Mouse (Mus musculus) MEL (cell line): ENCODE data around the gene Naa10. TPM values are rescaled to one million over a fixed set of nuclear protein-coding genes. Genes with fewer than 3 reads are reported as not detected.

Source experiments
- DNase-seq: peaks from one replicate; pipeline ENCODE4 v3.0.0; 2011; ENCODE audit warnings: low read depth, low spot score
- H3K27ac ChIP-seq: 2 replicates; pipeline ENCODE4 v1.5.1; 2012; ENCODE audit warnings: low read depth, mild to moderate bottlenecking, control low read depth, low read length, moderate library complexity; ENCODE audit not compliant: control insufficient read depth
- H3K27me3 ChIP-seq, 2 experiments: fragments of 150-350 bp in 1 of 2; sonication (generic) in 1 of 2; 2 replicates each; pipeline ENCODE4 v1.6.1; 2012; ENCODE audit warnings: low read length in 2 of 2, mild to moderate bottlenecking in 2 of 2, improper control_type of control experiment in 1 of 2, moderate library complexity in 1 of 2; ENCODE audit not compliant: insufficient read depth in 2 of 2, control insufficient read depth in 1 of 2
- H3K36me3 ChIP-seq, 2 experiments: 2 replicates each; pipeline ENCODE4 v1.6.1; 2012 to 2014; ENCODE audit warnings: low read length in 2 of 2, improper control_type of control experiment in 1 of 2, inconsistent platforms in 1 of 2, mild to moderate bottlenecking in 1 of 2; ENCODE audit not compliant: insufficient read depth in 2 of 2, control insufficient read depth in 1 of 2
- H3K4me1 ChIP-seq, 2 experiments: fragments of 150-350 bp in 1 of 2; sonication (generic) in 1 of 2; 2 replicates each; pipeline ENCODE4 v1.6.1; 2012; ENCODE audit warnings: low read length in 2 of 2, improper control_type of control experiment in 1 of 2, mild to moderate bottlenecking in 1 of 2; ENCODE audit not compliant: insufficient read depth in 2 of 2, control insufficient read depth in 1 of 2
- H3K4me3 ChIP-seq, 2 experiments: fragments of 150-350 bp in 1 of 2; sonication (generic) in 1 of 2; 2 replicates each; pipeline ENCODE4 v1.5.1; 2012; ENCODE audit warnings: low read depth in 2 of 2, low read length in 2 of 2, mild to moderate bottlenecking in 2 of 2, moderate library complexity in 2 of 2, control low read depth in 1 of 2, improper control_type of control experiment in 1 of 2; ENCODE audit not compliant: control insufficient read depth in 1 of 2, insufficient read depth in 1 of 2
- H3K79me2 ChIP-seq: 2 replicates; pipeline ENCODE4 v1.6.1; 2012; ENCODE audit warnings: mild to moderate bottlenecking, low read length, moderate library complexity; ENCODE audit not compliant: control insufficient read depth, poor library complexity, insufficient read depth
- H3K9ac ChIP-seq: 2 replicates; pipeline ENCODE4 v1.6.1; 2012; ENCODE audit warnings: low read depth, mild to moderate bottlenecking, control low read depth, low read length, moderate library complexity; ENCODE audit not compliant: control insufficient read depth, poor library complexity, severe bottlenecking
- H3K9me3 ChIP-seq: fragments of 150-350 bp; sonication (generic); replicated peaks from 2 replicates; pipeline ENCODE4 v1.6.1; 2012; ENCODE audit warnings: mild to moderate bottlenecking, low read length, improper control_type of control experiment, moderate library complexity; ENCODE audit not compliant: insufficient read depth
- CHD1 ChIP-seq: IDR thresholded peaks from 2 replicates; pipeline ENCODE4 v1.6.1; 2012; ENCODE audit warnings: low read depth, mild to moderate bottlenecking, inconsistent platforms, low read length, improper control_type of control experiment
- CHD2 ChIP-seq: IDR thresholded peaks from 2 replicates; pipeline ENCODE4 v1.6.1; 2011; ENCODE audit warnings: low read length, improper control_type of control experiment
- CTCF ChIP-seq, 3 experiments: IDR thresholded peaks in 2 of 3; conservative IDR thresholded peaks in 1 of 3; 2 replicates each; pipeline ENCODE4 v1.5.1; 2011 to 2012; ENCODE audit warnings: low read length in 3 of 3, low read depth in 2 of 3, mild to moderate bottlenecking in 2 of 3, improper control_type of control experiment in 1 of 3, inconsistent platforms in 1 of 3, mixed read lengths in 1 of 3, moderate library complexity in 1 of 3; ENCODE audit not compliant: control insufficient read depth in 1 of 3, insufficient read depth in 1 of 3, poor library complexity in 1 of 3, severe bottlenecking in 1 of 3
- E2F4 ChIP-seq: IDR thresholded peaks from 2 replicates; pipeline ENCODE4 v1.6.1; 2011; ENCODE audit warnings: low read depth, low read length, improper control_type of control experiment, borderline replicate concordance
- EP300 ChIP-seq, 2 experiments: IDR thresholded peaks; 2 replicates each; pipeline ENCODE4 v1.6.1; 2011; ENCODE audit warnings: improper control_type of control experiment in 2 of 2, low read length in 2 of 2, low read depth in 1 of 2, mild to moderate bottlenecking in 1 of 2
- GABPA ChIP-seq: IDR thresholded peaks from 2 replicates; pipeline ENCODE4 v1.6.1; 2012; ENCODE audit warnings: low read depth, mild to moderate bottlenecking, inconsistent platforms, low read length, improper control_type of control experiment, moderate library complexity
- HCFC1 ChIP-seq: IDR thresholded peaks from 2 replicates; pipeline ENCODE4 v1.6.1; 2012; ENCODE audit warnings: low read depth, mild to moderate bottlenecking, inconsistent platforms, low read length, improper control_type of control experiment, moderate library complexity
- JUND ChIP-seq: IDR thresholded peaks from 2 replicates; pipeline ENCODE4 v1.6.1; 2011; ENCODE audit warnings: low read depth, mild to moderate bottlenecking, improper control_type of control experiment, low read length
- KAT2A ChIP-seq: conservative IDR thresholded peaks from 2 replicates; pipeline ENCODE4 v1.6.1; 2012; ENCODE audit warnings: low read depth, low read length, improper control_type of control experiment, inconsistent platforms
- MAFK ChIP-seq: IDR thresholded peaks from 2 replicates; pipeline ENCODE4 v1.6.1; 2011; ENCODE audit warnings: low read depth, mild to moderate bottlenecking, low read length, improper control_type of control experiment, borderline replicate concordance
- MAX ChIP-seq: IDR thresholded peaks from 2 replicates; pipeline ENCODE4 v1.6.1; 2011; ENCODE audit warnings: low read length, improper control_type of control experiment
- MEF2A ChIP-seq: IDR thresholded peaks from 2 replicates; pipeline ENCODE4 v1.6.1; 2014; ENCODE audit warnings: low read depth, mild to moderate bottlenecking, inconsistent platforms, low read length, improper control_type of control experiment; ENCODE audit not compliant: poor library complexity, insufficient replicate concordance, severe bottlenecking; ENCODE audit errors: extremely low read depth
- MYC ChIP-seq: IDR thresholded peaks from 2 replicates; pipeline ENCODE4 v1.6.1; 2011; ENCODE audit warnings: low read depth, mild to moderate bottlenecking, low read length, improper control_type of control experiment, moderate library complexity
- NELFE ChIP-seq: IDR thresholded peaks from 2 replicates; pipeline ENCODE4 v1.6.1; 2011; ENCODE audit warnings: low read depth, low read length, improper control_type of control experiment
- POLR2A ChIP-seq, 2 experiments: IDR thresholded peaks; 2 replicates each; pipeline ENCODE4 v1.6.1; 2011 to 2012; ENCODE audit warnings: low read length in 2 of 2, mild to moderate bottlenecking in 2 of 2, control low read depth in 1 of 2, improper control_type of control experiment in 1 of 2, low read depth in 1 of 2, moderate library complexity in 1 of 2; ENCODE audit not compliant: control insufficient read depth in 1 of 2, insufficient read depth in 1 of 2, poor library complexity in 1 of 2
- POLR2AphosphoS2 ChIP-seq: IDR thresholded peaks from 2 replicates; pipeline ENCODE4 v1.6.1; 2011; ENCODE audit warnings: low read length, improper control_type of control experiment
- SMC3 ChIP-seq: IDR thresholded peaks from 2 replicates; pipeline ENCODE4 v1.6.1; 2011; ENCODE audit warnings: low read depth, low read length, improper control_type of control experiment
- TBP ChIP-seq: IDR thresholded peaks from 2 replicates; pipeline ENCODE4 v1.8.0; 2011; ENCODE audit warnings: low read depth, low read length, improper control_type of control experiment
- TCF12 ChIP-seq: IDR thresholded peaks from 2 replicates; pipeline ENCODE4 v1.6.1; 2014; ENCODE audit warnings: low read depth, mild to moderate bottlenecking, inconsistent platforms, low read length, improper control_type of control experiment, moderate library complexity
- UBTF ChIP-seq: IDR thresholded peaks from 2 replicates; pipeline ENCODE4 v1.6.1; 2012; ENCODE audit warnings: low read depth, mild to moderate bottlenecking, inconsistent platforms, low read length, improper control_type of control experiment, moderate library complexity, borderline replicate concordance; ENCODE audit not compliant: insufficient read depth
- USF1 ChIP-seq: IDR thresholded peaks from 2 replicates; pipeline ENCODE4 v1.6.1; 2014; ENCODE audit warnings: low read depth, mild to moderate bottlenecking, inconsistent platforms, low read length, improper control_type of control experiment, moderate library complexity
- USF2 ChIP-seq, 2 experiments: IDR thresholded peaks; 2 replicates each; pipeline ENCODE4 v1.6.1; 2011 to 2012; ENCODE audit warnings: improper control_type of control experiment in 2 of 2, low read length in 2 of 2, borderline replicate concordance in 1 of 2, inconsistent platforms in 1 of 2, low read depth in 1 of 2, mild to moderate bottlenecking in 1 of 2; ENCODE audit not compliant: insufficient read depth in 1 of 2
- ZC3H11A ChIP-seq: IDR thresholded peaks from 2 replicates; pipeline ENCODE4 v1.6.1; 2012; ENCODE audit warnings: low read depth, mild to moderate bottlenecking, inconsistent platforms, low read length, improper control_type of control experiment
- ZNF384 ChIP-seq: IDR thresholded peaks from 2 replicates; pipeline ENCODE4 v1.6.1; 2012; ENCODE audit warnings: low read depth, mild to moderate bottlenecking, inconsistent platforms, low read length, improper control_type of control experiment
- polyA plus RNA-seq, 2 experiments: library from polyadenylated mRNA; stranded (reverse) in 1 of 2; unstranded in 1 of 2; fragments of >175 nt in 1 of 2; fragments of >200 nt in 1 of 2; gene quantifications; 2 replicates each; pipeline versions ENCODE4 v1.2.1 to v1.2.4; 2012; ENCODE audit warnings: low replicate concordance in 2 of 2, low read depth in 1 of 2; ENCODE audit not compliant: insufficient read length in 2 of 2, insufficient read depth in 1 of 2, missing spikeins in 1 of 2
- total RNA-seq: library from RNA; depleted of rRNA; stranded (reverse); fragments of 300-350 nt; gene quantifications from 2 replicates; pipeline ENCODE4 v1.2.3, GENCODE M21; 2012

The Naa10 gene
- total and polyA plus RNA-seq, 3 experiments = 174 to 417 (median 253) TPM

- no peak for DNase-seq
- no peak overlapping the region for H3K9ac ChIP-seq
- H3K9me3 ChIP-seq = no peaks in the 10 kb centered on the region
- TF ChIP-seq MAX = no peak
- TF ChIP-seq SMC3 = no peak
- no peak for TF ChIP-seq USF1
- TF ChIP-seq CTCF (IDR thresholded peaks at IDR 0.05 in 2 of 3, conservative IDR thresholded peaks at IDR 0.05 in 1 of 3; ENCODE audit: control insufficient read depth in 1 of 3, insufficient read depth in 1 of 3, low read depth in 2 of 3, low read length in 3 of 3, poor library complexity in 1 of 3, severe bottlenecking in 1 of 3) = no peak
- no peak for TF ChIP-seq POLR2A (IDR thresholded peaks at IDR 0.05; ENCODE audit: control insufficient read depth in 1 of 2, insufficient read depth in 1 of 2, low read depth in 1 of 2, low read length in 2 of 2, poor library complexity in 1 of 2)
- no peak for TF ChIP-seq CHD2
- TF ChIP-seq ZNF384 = no peak
- TF ChIP-seq MYC = no peak
- TF ChIP-seq KAT2A = no peak
- TF ChIP-seq NELFE = no peak
- no peak for TF ChIP-seq MEF2A
- TF ChIP-seq UBTF = no peak
- TF ChIP-seq TCF12 = no peak
- TF ChIP-seq MAFK = no peak
- no peak for TF ChIP-seq USF2 (IDR thresholded peaks at IDR 0.05; ENCODE audit: borderline replicate concordance in 1 of 2, insufficient read depth in 1 of 2, low read depth in 1 of 2, low read length in 2 of 2)
- no peak for TF ChIP-seq POLR2AphosphoS2
- TF ChIP-seq TBP = no peak
- TF ChIP-seq E2F4 = no peak
- no peak for TF ChIP-seq EP300 (IDR thresholded peaks at IDR 0.05; ENCODE audit: low read depth in 1 of 2, low read length in 2 of 2)
- no peaks in the 10 kb centered on the region for H3K27me3 ChIP-seq
- H3K4me1 ChIP-seq = peaks cover 0 to 10% of the 10 kb centered on the region in 2 experiments; a peak in 3 of 4 replicates
- H3K27ac ChIP-seq = no peak overlapping the region
- peaks cover 9 to 18% of the 10 kb centered on the region in 2 experiments for H3K36me3 ChIP-seq
- no peak overlapping the region for H3K4me3 ChIP-seq
- no peaks in the 10 kb centered on the region; the same call in 1 of the 2 replicates for H3K79me2 ChIP-seq
Measured at GRCm38 (mm10) chrX:73946896-73947295, 25.2 kb upstream of the Naa10 start.

GRCm38 (mm10) chrX:73942294-73942693 is 20.6 kb upstream of the Naa10 start:
- Histone ChIP-seq H3K36me3 (peaks cover 7 to 27% of the 10 kb centered on the region in 2 experiments), H3K27me3 (no peaks in the 10 kb centered on the region), H3K9me3 (no peaks in the 10 kb centered on the region), H3K27ac (no peak overlapping the region; the same call in 1 of the 2 replicates), H3K4me1 (peaks cover 0 to 19% of the 10 kb centered on the region in 2 experiments; a peak in 3 of 4 replicates), H3K4me3 (no peak overlapping the region), H3K9ac (no peak overlapping the region), H3K79me2 (no peaks in the 10 kb centered on the region; the same call in 1 of the 2 replicates)
- TF ChIP-seq POLR2A (IDR thresholded peaks at IDR 0.05; ENCODE audit: control insufficient read depth in 1 of 2, insufficient read depth in 1 of 2, low read depth in 1 of 2, low read length in 2 of 2, poor library complexity in 1 of 2) (no peak), JUND (no peak), CHD1 (no peak), ZC3H11A (no peak), KAT2A (no peak), TBP (no peak), HCFC1 (no peak), CTCF (IDR thresholded peaks at IDR 0.05 in 2 of 3, conservative IDR thresholded peaks at IDR 0.05 in 1 of 3; ENCODE audit: control insufficient read depth in 1 of 3, insufficient read depth in 1 of 3, low read depth in 2 of 3, low read length in 3 of 3, poor library complexity in 1 of 3, severe bottlenecking in 1 of 3) (no peak), GABPA (no peak)
- DNase-seq = no peak
